Mouse (Mus musculus) kidney, embryonic 16.5 days (tissue): ENCODE results near the gene Pdzph1. TPM values are rescaled to one million over a fixed set of nuclear protein-coding genes. Genes with fewer than 3 reads are reported as not detected.

ENCODE experiments used
- ATAC-seq: fragments of 200-750 bp; cut with Nextera tagmentation; 2 replicates; pipeline ENCODE4 v1.8.0; 2017; ENCODE audit warnings: moderate TSS enrichment; ENCODE audit not compliant: low FRiP score, low TSS enrichment
- H3K27ac ChIP-seq: fragments of 300-500 bp; sonication (generic); 2 replicates; pipeline ENCODE4 v1.5.1; 2014; ENCODE audit warnings: low read length
- H3K27me3 ChIP-seq: fragments of 300-500 bp; sonication (generic); 2 replicates; pipeline ENCODE4 v1.6.1; 2014; ENCODE audit warnings: low read length, control low read depth, mixed read lengths; ENCODE audit not compliant: insufficient read depth
- H3K36me3 ChIP-seq: fragments of 300-500 bp; sonication (generic); 2 replicates; pipeline ENCODE4 v1.6.1; 2014; ENCODE audit warnings: low read length, control low read depth, mixed read lengths; ENCODE audit not compliant: insufficient read depth
- H3K4me1 ChIP-seq: fragments of 300-500 bp; sonication (generic); 2 replicates; pipeline ENCODE4 v1.6.1; 2014; ENCODE audit warnings: low read length, control low read depth, mixed read lengths; ENCODE audit not compliant: insufficient read depth
- H3K4me2 ChIP-seq: fragments of 300-500 bp; sonication (generic); replicated peaks from 2 replicates; pipeline ENCODE4 v1.6.1; 2014; ENCODE audit warnings: low read depth, low read length
- H3K4me3 ChIP-seq: fragments of 300-500 bp; sonication (generic); 2 replicates; pipeline ENCODE4 v1.5.1; 2014; ENCODE audit warnings: mild to moderate bottlenecking, low read length
- H3K9ac ChIP-seq: fragments of 300-500 bp; sonication (generic); replicated peaks from 2 replicates; pipeline ENCODE4 v1.6.1; 2014; ENCODE audit warnings: low read length
- H3K9me3 ChIP-seq: fragments of 300-500 bp; sonication (generic); 2 replicates; pipeline ENCODE4 v1.6.1; 2016; ENCODE audit warnings: low read length, control low read depth
- WGBS: fragments of 180-500 bp; shearing (Covaris S2); extraction: QIAGEN DNeasy Blood & Tissue Kit; methylation state at CpG from one replicate; pipeline ENCODE4 v1.1.7; 2014; 5-methylcytosine and 5-hydroxymethylcytosine counted together
- polyA plus RNA-seq: library from polyadenylated mRNA; unstranded; fragments of >200 nt; fragmentation: Nextera tagmentation; extraction: Ambion mirVana; gene quantifications from 2 replicates; pipeline ENCODE4 v1.2.1, GENCODE M21; 2015

Pdzph1 gene
- polyA plus RNA-seq, 1 experiment from 2014 or later, result not detected

- Histone ChIP-seq H3K9ac (no peak overlapping the region), H3K4me3 (no peak overlapping the region), H3K9me3 (no peaks in the 10 kb centered on the region), H3K4me1 (0 out of 2 replicates have a peak, but pooled peaks cover 4% of the 10 kb centered on the region), H3K36me3 (no peaks in the 10 kb centered on the region), H3K27me3 (no peaks in the 10 kb centered on the region; the same call in 1 of the 2 replicates), H3K27ac (no peak overlapping the region), H3K4me2 (no peak overlapping the region)
- WGBS, result 19% methylated on average over 11 of the region's 11 CpGs
- ATAC-seq, result peak; percentile 69; the same call in 1 of the 2 replicates
Observed at GRCm38 (mm10) chr17:58923901-58924476, 67.2 kb downstream of the Pdzph1 start.

GRCm38 (mm10) chr17:58923316-58923866, 67.8 kb downstream of the Pdzph1 start:
- Histone ChIP-seq H3K36me3 (no peaks in the 10 kb centered on the region), H3K27me3 (no peaks in the 10 kb centered on the region; the same call in 1 of the 2 replicates), H3K27ac (no peak overlapping the region), H3K9me3 (no peaks in the 10 kb centered on the region), H3K4me3 (no peak overlapping the region), H3K9ac (no peak overlapping the region), H3K4me1 (0 out of 2 replicates have a peak, but pooled peaks cover 4% of the 10 kb centered on the region), H3K4me2 (no peak overlapping the region)
- ATAC-seq, result no peak
- 66% methylated on average over 7 of the region's 7 CpGs for WGBS

- H3K4me1 ChIP-seq, result 0 out of 2 replicates have a peak, but pooled peaks cover 4% of the 10 kb centered on the region
- 77% methylated on average over 2 of the region's 2 CpGs for WGBS
- no peaks in the 10 kb centered on the region for H3K36me3 ChIP-seq
- no peaks in the 10 kb centered on the region; the same call in 1 of the 2 replicates for H3K27me3 ChIP-seq
- no peak overlapping the region for H3K4me3 ChIP-seq
- ATAC-seq, result no peak
- no peak overlapping the region for H3K9ac ChIP-seq
- H3K9me3 ChIP-seq, result no peaks in the 10 kb centered on the region
- no peak overlapping the region for H3K4me2 ChIP-seq
- H3K27ac ChIP-seq, result no peak overlapping the region
Observed at GRCm38 (mm10) chr17:58922821-58923220, 68.4 kb downstream of the Pdzph1 start.

- Histone ChIP-seq H3K4me2 (no peak overlapping the region), H3K27me3 (no peaks in the 10 kb centered on the region), H3K27ac (no peak overlapping the region), H3K9me3 (no peaks in the 10 kb centered on the region), H3K4me1 (0 out of 2 replicates have a peak, but pooled peaks cover 4% of the 10 kb centered on the region), H3K4me3 (no peak overlapping the region), H3K9ac (no peak overlapping the region), H3K36me3 (no peaks in the 10 kb centered on the region)
- WGBS, result 56% methylated on average over 4 of the region's 4 CpGs
- ATAC-seq, result no peak
Observed at GRCm38 (mm10) chr17:58919927-58920326, 71.2 kb downstream of the Pdzph1 start.

GRCm38 (mm10) chr17:58919061-58919460, 72.1 kb downstream of the Pdzph1 start:
- Histone ChIP-seq H3K27me3 (no peaks in the 10 kb centered on the region), H3K4me2 (peak overlapping the region; percentile 31), H3K36me3 (no peaks in the 10 kb centered on the region), H3K27ac (no peak overlapping the region), H3K9ac (no peak overlapping the region), H3K4me3 (no peak overlapping the region), H3K4me1 (0 out of 2 replicates have a peak, but pooled peaks cover 4% of the 10 kb centered on the region), H3K9me3 (no peaks in the 10 kb centered on the region)
- peak; percentile 89 for ATAC-seq
- WGBS, result 7% methylated on average over 8 of the region's 8 CpGs

- Histone ChIP-seq H3K9me3 (no peaks in the 10 kb centered on the region), H3K9ac (no peak overlapping the region), H3K4me3 (no peak overlapping the region), H3K4me1 (0 out of 2 replicates have a peak, but pooled peaks cover 3% of the 10 kb centered on the region), H3K27me3 (no peaks in the 10 kb centered on the region), H3K4me2 (no peak overlapping the region), H3K27ac (no peak overlapping the region), H3K36me3 (no peaks in the 10 kb centered on the region)
- WGBS, result 89% methylated on average over 3 of the region's 3 CpGs
- ATAC-seq, result 0 out of 2 replicates have a peak, but pooled peaks have one; percentile 49
Observed at GRCm38 (mm10) chr17:58918539-58918938, 72.6 kb downstream of the Pdzph1 start.

- 78% methylated on average over 7 of the region's 7 CpGs for WGBS
- H3K36me3 ChIP-seq, result no peaks in the 10 kb centered on the region
- no peaks in the 10 kb centered on the region for H3K9me3 ChIP-seq
- H3K4me3 ChIP-seq, result no peak overlapping the region
- no peak overlapping the region for H3K9ac ChIP-seq
- H3K4me1 ChIP-seq, result no peaks in the 10 kb centered on the region
- no peaks in the 10 kb centered on the region for H3K27me3 ChIP-seq
- ATAC-seq, result no peak
- no peak overlapping the region for H3K27ac ChIP-seq
- H3K4me2 ChIP-seq, result no peak overlapping the region
Observed at GRCm38 (mm10) chr17:58911564-58911963, 79.6 kb downstream of the Pdzph1 start.

- no peak for ATAC-seq
- H3K4me2 ChIP-seq, result no peak overlapping the region
- H3K27ac ChIP-seq, result no peak overlapping the region
- no peaks in the 10 kb centered on the region for H3K9me3 ChIP-seq
- H3K9ac ChIP-seq, result no peak overlapping the region
- H3K36me3 ChIP-seq, result no peaks in the 10 kb centered on the region
- 40% methylated on average over 8 of the region's 8 CpGs for WGBS
- no peaks in the 10 kb centered on the region for H3K27me3 ChIP-seq
- no peak overlapping the region for H3K4me3 ChIP-seq
- no peaks in the 10 kb centered on the region for H3K4me1 ChIP-seq
Observed at GRCm38 (mm10) chr17:58909061-58909661, 82.0 kb downstream of the Pdzph1 start.

GRCm38 (mm10) chr17:58906001-58906400, 85.2 kb downstream of the Pdzph1 start:
- Histone ChIP-seq H3K4me1 (no peaks in the 10 kb centered on the region), H3K4me2 (no peak overlapping the region), H3K9me3 (no peaks in the 10 kb centered on the region), H3K4me3 (no peak overlapping the region), H3K27me3 (no peaks in the 10 kb centered on the region), H3K36me3 (no peaks in the 10 kb centered on the region), H3K27ac (no peak overlapping the region), H3K9ac (no peak overlapping the region)
- 63% methylated on average over 2 of the region's 2 CpGs for WGBS
- ATAC-seq, result no peak
